Mouse (Mus musculus) lung, adult 2 months (tissue): ENCODE data around the gene Lck.

ENCODE experiments used
- CTCF ChIP-seq: fragments of 200-500 bp; IDR thresholded peaks from 2 replicates; pipeline ENCODE4 v1.5.1; 2011; ENCODE audit warnings: mild to moderate bottlenecking, low read length, control low read depth; ENCODE audit not compliant: insufficient read depth
- POLR2A ChIP-seq: fragments of 200-500 bp; IDR thresholded peaks from 2 replicates; pipeline ENCODE4 v1.6.1; 2011; ENCODE audit warnings: low read depth, mild to moderate bottlenecking, control low read depth, low read length, borderline replicate concordance; ENCODE audit errors: extremely low read depth

DNA sequence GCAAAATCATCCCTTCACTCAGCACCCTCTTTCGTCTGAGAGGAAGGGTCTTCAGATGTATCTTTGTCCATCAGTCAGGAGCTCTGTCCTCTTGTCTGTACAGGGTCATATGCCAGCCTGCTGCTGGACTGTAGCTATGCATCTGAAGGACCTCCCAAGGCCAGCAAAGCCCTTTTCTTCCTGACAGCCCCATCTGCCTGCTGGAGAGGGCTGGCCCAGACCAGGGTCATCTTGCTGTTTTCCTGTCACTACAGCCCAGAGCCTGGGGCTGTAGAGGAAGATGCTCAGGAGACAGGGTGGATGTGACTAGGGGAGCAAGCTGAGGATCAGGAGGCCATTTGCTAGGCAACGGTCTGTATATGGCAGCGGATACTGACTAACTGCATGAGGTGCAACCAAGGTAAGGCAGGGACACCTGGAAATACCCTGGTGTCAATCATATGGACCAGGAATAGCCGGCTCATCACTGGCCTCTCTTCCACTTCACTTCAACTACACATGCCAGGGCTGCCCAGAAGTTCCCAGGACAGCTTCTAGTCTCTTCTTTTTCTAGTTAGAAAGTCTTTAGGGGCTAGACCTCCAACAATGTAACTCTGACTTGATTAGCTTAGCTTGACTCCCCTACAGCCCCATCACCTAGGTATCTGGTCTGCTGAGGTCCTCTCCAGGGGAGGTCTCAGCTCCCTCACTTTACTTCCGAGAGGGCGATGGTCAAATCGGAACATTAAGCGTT lies 49.5 kb upstream of the Lck start:
- TF ChIP-seq CTCF: no peak
- TF ChIP-seq POLR2A: 0 out of 2 replicates have a peak, but pooled peaks have one; percentile 3
